Mouse (Mus musculus): ENCODE data around the gene Agpat1.

Gene Agpat1

DNA sequence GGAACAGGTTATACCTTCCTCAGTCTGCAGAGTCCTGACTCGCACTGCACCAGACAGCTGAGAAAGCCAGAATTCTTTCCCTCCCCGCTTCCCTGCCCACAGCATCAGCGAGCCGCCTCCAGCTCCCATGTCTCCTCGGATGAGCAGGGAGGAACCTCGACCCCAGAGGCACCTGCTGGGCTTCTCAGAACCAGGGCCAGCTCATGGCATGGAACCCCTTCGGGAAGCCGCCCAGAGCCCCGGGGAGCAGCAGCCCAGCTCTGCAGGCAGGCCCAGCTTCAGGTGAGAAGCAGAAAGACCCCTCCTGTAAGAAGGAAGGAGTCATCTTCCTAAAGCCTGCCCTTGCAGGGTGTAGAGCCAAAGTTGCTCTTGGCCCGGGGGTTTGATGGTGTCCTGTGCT is 48.5 kb downstream of the Agpat1 start:
- DNase-seq (ENCODE audit: low spot score in 2 of 2): no peak

DNA sequence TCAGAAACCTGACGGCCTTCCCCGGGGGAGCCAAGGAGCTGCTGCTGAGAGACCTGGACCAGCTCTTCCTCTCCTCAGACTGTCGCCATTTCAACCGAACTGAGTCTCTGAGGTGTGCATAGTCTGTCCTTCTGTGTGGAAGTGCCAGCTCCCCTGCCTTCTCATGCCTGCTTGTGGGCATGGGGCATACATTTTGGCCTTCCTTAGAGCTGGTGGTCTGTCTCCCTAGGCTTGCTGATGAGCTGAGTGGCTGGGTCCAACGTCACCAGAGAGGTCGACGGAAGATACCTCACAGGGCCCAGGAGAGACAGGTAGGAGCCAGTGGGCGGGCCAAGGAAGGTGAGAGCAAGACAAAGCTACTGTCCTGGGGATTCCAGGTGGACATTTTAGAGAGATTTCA is 48.9 kb downstream of the Agpat1 start:
- no peak for DNase-seq (ENCODE audit: low spot score in 2 of 2)

DNA sequence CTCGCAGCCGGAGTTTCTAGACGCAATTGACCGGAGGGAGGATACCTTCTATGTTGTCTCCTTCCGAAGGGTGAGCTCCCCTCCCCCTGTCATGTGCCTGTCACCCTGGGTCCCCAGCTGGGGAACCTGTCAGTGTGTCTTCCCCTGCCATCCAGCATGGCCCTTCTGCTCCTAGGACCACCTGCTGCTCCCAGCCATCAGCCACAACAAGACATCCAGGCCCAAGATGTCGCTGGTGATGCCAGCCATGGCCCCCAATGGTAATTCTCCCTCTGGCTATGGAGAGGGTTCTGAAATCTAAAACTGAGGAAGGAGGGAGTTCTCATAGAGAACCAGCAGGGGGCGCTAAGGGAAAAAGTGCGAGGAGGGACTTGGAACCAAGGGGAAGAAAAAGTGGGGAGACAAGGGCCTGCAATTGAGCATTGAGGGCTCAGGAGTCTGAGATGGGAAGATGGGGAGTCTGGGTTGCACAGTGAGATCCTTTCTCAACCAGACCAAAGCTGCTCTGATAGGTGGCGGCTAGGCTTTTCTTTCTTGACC is 49.8 kb downstream of the Agpat1 start:
- DNase-seq (ENCODE audit: low spot score in 2 of 2): peak in 1 of 2 experiments; percentile 78

DNA sequence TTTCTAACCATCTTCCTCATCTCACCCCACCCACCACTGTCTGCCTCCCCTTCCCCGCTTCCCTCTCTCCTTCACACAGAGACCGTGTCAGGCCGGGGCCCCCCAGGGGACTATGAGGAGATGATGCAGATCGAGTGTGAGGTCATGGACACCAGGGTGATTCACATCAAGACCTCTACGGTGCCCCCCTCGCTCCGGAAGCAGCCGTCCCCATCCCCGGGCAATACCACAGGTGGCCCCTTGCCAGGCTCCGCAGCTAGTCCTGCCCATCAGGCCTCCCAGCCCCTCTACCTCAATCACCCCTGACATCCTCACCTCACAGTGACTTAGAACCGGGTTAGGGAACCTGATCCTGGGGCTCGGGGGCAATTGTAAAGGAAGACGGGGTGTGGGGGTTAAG is 50.3 kb downstream of the Agpat1 start:
- no peak for DNase-seq (ENCODE audit: low spot score in 2 of 2)

DNA sequence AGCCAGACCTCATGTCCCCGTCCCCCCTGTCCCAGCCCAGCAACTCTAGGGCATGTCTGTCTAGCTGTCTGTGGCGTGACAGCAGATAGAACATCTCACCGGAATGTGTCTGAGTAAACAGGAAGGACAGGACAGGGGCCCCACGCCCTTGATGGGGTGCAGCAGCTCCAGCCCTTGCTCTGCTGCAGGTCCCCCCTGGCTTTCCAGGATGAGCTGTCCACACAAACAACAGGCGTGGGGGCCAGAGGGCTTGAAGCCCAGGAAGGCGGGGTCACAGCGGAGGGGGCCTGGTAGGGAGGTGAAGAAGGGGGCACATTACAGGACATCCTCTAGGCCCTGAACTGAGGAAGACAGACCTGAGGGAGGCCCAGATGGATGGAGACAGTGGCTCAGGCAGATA is 51.1 kb downstream of the Agpat1 start:
- DNase-seq (ENCODE audit: low spot score in 2 of 2): no peak

DNA sequence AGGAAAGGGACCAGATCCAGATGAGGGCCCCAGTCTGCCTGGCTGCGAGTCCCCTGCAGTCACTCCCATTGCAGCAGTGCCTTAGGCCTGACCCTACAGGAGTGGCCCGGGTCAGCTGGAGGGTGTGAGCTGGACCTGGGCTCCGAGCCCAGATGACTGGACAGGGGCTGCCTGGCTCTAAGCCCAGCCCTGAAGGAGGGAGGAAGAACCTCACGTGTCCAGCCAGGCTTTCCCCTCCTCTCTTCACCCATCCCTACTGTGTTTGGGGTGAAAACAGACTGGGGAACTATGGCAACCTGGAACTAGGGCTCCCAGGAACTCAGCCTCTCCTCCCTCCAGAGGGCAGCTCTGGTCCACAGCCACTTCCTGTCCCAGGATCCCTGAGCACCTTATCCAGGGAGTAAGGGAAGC is 51.5 kb downstream of the Agpat1 start:
- no peak for DNase-seq (ENCODE audit: low spot score in 2 of 2)

DNA sequence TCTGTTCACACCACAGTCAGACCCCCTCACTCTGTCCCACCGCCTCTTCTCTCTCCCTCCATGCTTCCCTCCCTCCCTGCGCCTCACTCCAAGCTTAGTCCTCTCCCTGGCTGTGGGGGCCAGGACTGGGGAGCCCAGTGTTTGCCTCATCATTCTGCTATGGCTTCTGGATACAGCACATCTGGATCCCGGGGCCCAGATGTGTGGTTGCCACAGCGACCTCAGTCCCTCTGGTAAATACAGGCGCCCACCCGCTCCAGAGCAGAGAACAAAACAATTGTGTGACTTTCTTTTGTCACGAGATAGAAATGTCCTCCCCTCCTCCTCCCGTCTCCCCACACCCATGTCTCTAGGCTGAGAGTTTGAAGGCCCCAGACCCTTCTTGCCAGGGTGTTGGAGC is 52.6 kb downstream of the Agpat1 start:
- DNase-seq (ENCODE audit: low spot score in 2 of 2): no peak

DNA sequence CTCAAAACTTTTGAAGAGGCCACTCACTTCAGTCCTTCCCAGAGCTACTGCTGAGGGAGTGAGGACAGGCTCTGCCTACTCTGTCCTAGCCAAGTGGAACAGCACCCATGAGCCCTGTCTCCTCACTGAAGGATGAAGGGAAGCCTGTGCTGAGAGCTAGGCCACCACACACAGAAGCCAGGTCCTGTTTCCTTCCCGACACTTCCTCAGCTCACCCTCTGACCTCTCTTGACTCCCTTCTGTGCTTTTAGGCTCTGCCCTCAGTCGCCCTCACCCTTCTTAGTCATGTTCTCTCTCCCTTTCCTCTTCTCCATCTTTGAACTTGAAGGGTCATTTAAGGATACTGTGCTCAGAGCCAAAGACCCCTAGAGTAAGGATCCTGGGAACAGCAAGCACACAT is 53.2 kb downstream of the Agpat1 start:
- DNase-seq (ENCODE audit: low spot score in 2 of 2): no peak

DNA sequence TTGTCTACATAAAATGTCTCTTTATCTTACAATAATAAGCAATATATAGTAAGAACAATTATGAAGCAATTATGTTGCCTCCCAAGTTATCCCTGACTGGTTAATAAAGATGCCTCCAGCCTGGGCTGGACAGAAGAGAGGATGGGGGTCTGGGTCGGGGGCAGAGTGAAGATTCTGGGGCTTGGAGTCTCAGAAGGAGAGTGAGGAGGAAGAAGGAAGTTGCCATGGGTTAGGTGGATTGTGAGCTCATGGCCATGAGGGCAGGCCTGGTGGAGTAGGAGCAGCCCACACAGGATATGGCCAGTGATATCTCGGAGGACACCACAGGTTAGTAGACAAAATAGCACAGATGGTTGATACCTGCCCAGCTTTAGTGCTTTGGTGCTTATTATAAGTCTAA is 54.1 kb downstream of the Agpat1 start:
- no peak for DNase-seq (ENCODE audit: low spot score in 2 of 2)

DNA sequence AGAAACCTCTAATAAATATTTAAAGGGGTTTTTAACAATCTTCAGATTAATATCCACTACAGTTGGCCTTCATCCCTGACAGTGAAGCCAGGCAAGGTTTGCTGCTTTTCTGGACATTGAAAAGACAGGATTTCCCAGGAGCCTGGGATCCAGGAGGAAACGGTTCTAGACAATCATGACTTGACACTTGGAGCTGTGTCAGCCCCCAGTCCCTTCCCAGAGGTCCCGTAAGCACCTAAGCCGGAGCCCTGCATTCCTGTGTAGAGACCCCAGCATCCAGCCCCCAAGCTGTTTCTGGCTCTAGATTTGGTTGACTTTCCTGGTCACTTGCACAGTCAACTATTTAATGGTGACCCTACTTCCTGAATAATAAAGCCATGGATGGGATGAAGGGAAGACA is 54.5 kb downstream of the Agpat1 start:
- DNase-seq (ENCODE audit: low spot score in 2 of 2): no peak

DNA sequence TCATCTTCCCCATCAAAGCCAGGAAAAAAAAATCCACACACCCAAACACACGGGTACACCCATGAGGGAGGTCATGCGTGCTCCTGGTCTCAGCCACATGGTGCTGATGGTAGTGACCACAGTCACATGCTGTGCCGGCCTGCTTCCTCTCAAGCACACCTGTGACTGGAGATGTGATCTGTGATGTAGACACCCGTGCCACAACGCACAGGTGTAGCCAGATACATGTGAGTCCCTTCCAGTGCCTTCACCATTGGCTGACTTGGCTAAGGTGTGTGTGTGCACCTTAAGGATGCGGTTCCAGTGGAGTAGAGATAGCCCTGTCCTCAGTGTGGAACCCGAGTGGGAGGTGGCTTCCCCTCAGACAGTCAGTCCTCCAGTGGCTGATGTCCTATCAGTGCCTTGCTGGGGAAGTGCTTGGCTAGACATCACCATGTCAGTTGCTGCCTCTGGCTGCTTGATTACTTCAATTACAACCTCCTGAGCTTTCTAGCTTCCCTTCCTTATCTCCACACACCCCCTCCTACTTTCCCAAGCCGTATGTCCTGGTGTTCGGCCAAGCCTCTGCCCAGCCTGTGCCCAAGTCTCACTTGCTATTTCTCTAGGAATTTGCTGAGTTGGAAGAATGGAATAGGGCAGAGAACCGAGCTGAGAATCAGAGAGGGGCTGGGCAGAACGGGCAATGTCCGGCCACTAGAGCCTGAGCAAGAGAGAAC is 55.3 kb downstream of the Agpat1 start:
- DNase-seq (ENCODE audit: low spot score in 2 of 2): no peak

DNA sequence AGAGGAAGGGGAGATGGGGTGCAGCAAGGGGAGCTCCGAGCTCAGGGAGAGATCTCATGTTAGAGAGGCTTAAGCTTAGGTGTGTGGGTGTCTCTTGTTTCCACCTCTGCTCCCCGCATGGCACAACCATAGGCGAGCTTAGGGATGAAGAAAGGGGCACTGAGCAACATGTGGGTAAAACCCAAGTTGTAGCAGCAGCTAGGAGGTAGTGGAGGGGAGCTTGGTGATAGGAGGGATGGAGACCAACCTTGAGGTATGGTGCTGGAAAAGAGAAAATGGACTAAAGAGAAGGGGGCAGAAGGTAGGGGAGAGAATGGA is 55.8 kb downstream of the Agpat1 start:
- no peak for DNase-seq (ENCODE audit: low spot score in 2 of 2)

DNA sequence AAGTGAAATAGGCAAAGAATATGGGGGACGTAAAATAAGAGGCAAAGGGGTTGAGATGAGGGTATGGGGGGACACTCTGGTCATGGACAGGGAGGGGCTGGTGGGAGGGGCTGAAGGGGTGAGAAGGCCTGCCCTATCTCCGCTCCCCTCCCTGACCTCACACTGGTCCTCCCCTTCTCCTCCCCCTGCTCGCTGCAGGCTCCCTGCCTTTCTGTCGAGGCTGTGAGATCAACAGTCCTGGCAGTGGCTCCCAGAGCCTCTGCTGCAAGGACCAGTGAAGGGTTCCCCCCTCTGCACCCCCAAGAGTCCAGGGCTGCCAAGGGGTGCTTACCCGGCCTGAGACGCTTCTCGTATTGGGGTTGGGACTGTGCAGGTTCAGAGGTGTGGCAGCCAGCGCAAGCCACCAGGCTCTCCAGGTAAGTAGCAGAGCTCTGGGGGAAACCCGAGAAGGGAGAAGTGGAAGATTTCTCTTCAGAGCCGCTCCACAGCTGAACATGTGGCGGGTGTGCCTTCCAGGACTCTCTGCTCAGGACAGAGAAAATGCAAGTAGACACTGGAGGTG is 56.3 kb downstream of the Agpat1 start:
- DNase-seq (ENCODE audit: low spot score in 2 of 2): no peak

DNA sequence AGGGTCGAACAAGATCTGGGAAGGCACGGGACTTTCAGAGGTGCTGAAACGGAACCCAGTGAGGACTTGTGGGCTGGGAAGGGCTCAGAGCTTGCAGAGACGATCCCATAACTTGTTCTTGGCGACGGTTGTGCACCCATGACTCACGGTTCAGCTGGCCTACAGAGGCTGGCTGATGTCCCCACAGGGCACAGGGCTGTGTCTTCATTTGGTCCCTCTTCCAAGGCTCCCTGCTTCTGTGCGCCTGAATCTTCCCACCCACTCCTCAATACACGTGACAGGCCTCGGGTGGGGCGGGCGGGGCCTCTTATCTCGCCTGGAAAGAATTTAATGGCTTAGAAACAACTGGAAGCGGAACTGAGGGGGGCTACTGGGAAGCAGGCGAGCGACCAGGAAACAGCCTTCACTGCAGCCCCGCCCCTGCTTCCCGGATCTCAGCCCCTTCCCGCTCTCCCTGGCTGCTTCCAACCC is 57.1 kb downstream of the Agpat1 start:
- DNase-seq (ENCODE audit: low spot score in 2 of 2): no peak

DNA sequence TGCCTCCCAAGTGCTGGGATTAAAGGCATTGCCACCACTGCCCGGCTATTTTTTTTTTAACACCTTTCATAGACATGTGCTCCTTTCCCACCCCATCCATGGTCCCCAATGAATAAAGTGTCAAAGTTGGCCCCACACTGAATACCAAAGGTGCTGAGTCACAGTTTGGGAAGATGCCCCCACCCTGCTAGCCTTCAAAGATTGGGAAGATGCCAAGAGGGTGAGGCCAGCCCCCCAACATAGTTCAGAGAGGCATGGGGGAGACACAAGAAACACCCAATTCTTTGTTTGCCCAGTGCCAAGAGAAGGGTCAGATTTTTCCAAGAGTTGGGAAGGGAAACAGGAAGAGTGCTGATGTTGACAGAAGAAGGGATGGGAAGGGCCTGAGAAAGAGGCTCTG is 58.4 kb downstream of the Agpat1 start:
- DNase-seq (ENCODE audit: low spot score in 2 of 2): no peak

DNA sequence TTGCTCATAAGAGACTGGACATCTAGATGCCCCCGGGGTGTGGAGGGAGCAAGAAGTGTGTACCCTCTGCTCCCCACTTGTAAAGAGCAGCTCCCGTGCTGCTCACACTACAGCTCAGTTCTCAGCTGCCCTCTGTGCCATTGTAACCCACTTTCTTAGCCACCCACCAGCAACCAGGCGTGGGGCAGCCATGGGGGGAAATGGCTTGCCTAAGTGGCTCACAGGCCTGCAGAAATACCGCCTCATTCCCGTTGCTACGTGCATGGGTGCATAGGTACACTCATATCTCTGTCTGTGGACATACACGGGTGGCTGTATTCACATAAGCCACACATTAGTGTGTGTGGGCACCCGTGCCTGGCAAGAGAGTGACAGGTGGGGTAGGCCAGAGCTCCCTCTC is 58.9 kb downstream of the Agpat1 start:
- no peak for DNase-seq (ENCODE audit: low spot score in 2 of 2)
